Mouse (Mus musculus) forebrain, embryonic 13.5 days (tissue): ENCODE data around the gene Oaf. TPM values are rescaled to one million over a fixed set of nuclear protein-coding genes. Genes with fewer than 3 reads are reported as not detected.
A peak's percentile ranks its signal among the peaks of the same experiment; 100 is the strongest.

Experiments used
- ATAC-seq: fragments of 200-750 bp; cut with Nextera tagmentation; 2 replicates; pipeline ENCODE4 v1.8.0; 2017
- H3K27ac ChIP-seq: fragments of 300-500 bp; sonication (generic); 2 replicates; pipeline ENCODE4 v1.5.1; 2015; ENCODE audit warnings: inconsistent platforms, mild to moderate bottlenecking, moderate library complexity
- H3K27me3 ChIP-seq: fragments of 300-500 bp; sonication (generic); 2 replicates; pipeline ENCODE4 v1.6.1; 2015; ENCODE audit warnings: mild to moderate bottlenecking, inconsistent platforms
- H3K36me3 ChIP-seq: fragments of 300-500 bp; sonication (generic); 2 replicates; pipeline ENCODE4 v1.6.1; 2015; ENCODE audit warnings: mild to moderate bottlenecking, inconsistent platforms; ENCODE audit not compliant: poor library complexity, severe bottlenecking
- H3K4me1 ChIP-seq: fragments of 300-500 bp; sonication (generic); 2 replicates; pipeline ENCODE4 v1.6.1; 2015; ENCODE audit warnings: inconsistent platforms
- H3K4me2 ChIP-seq: fragments of 300-500 bp; sonication (generic); 2 replicates; pipeline ENCODE4 v1.6.1; 2015; ENCODE audit warnings: inconsistent platforms, mild to moderate bottlenecking, moderate library complexity
- H3K4me3 ChIP-seq: fragments of 300-500 bp; sonication (generic); 2 replicates; pipeline ENCODE4 v1.5.1; 2015; ENCODE audit warnings: mild to moderate bottlenecking, inconsistent platforms
- H3K9ac ChIP-seq: fragments of 300-500 bp; sonication (generic); 2 replicates; pipeline ENCODE4 v1.6.1; 2015; ENCODE audit warnings: mild to moderate bottlenecking, inconsistent platforms
- H3K9me3 ChIP-seq: fragments of 300-500 bp; sonication (generic); replicated peaks from 2 replicates; pipeline ENCODE4 v1.6.1; 2016; ENCODE audit warnings: inconsistent platforms
- whole genome bisulfite sequencing: fragments of 180-500 bp; shearing (Covaris S2); methylation state at CpG from one replicate; pipeline ENCODE4 v1.1.7; 2015; 5-methylcytosine and 5-hydroxymethylcytosine counted together
- polyA plus RNA-seq: library from polyadenylated mRNA; unstranded; fragments of >200 nt; fragmentation: Nextera tagmentation; extraction: Ambion mirVana; gene quantifications from 2 replicates; pipeline ENCODE4 v1.2.1, GENCODE M21; 2015

The Oaf gene
- polyA plus RNA-seq, 1 experiment from 2014 or later, result 7.6 TPM

DNA sequence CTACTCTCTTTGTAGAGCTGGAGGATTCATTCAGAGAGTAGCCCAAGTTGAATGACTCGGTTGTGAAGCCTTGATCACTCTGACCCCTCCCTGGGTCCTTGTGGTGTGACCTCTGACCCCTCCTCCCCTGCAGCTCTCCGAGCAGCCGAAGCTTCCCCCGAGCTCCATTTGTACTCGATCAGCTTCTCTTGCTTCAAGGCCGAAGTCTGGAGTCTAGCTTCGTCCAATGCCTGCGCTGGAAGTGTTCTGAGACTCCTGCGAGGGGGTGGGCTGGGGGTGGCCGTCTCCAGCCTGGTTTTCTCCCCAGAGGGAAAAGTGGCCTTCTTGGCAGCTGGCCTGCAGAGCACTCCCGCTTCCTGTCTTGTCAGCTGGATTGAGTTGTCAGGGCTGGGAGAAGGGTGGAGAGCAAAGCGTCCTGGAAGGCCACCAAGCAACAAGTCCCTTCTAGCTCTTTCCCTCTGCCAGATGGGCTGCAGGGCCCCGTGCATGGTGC, 29.5 kb downstream of the Oaf start, which contains the start of gene Pou2f3:
Gene Pou2f3, minus strand, starts transcription at position 180 of the 493 bp plus-strand sequence.
- WGBS, result 6% methylated on average over 13 of the region's 13 CpGs
- Histone ChIP-seq H3K36me3 (no peaks in the 10 kb centered on the region), H3K4me2 (peak within 1 kb of the TSS; percentile 2; the same call in 1 of the 2 replicates), H3K27ac (no peak within 1 kb of the TSS), H3K9ac (no peak within 1 kb of the TSS), H3K4me3 (no peak within 1 kb of the TSS), H3K4me1 (peaks cover 19% of the 10 kb centered on the region), H3K27me3 (peaks cover 33% of the 10 kb centered on the region), H3K9me3 (no peaks in the 10 kb centered on the region)
- no peak for ATAC-seq

DNA sequence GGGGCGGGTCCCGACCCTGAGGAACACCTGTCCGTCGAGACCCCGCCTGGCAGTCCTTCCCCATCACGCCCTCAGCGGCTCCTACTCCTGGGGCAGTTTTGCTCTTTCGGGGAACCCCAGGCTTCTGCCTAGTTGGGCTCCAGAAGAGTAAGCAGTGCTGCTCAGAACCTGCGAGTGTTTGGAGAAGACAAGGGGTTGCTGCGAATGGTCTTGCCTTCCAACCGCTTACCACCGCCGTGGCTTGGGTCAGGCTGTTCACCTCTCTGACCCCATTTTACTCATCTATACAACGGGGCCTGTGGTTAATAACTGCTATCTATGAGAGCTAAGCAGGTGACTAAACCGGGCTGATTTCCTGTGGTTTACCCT, 33.7 kb downstream of the Oaf start:
- Histone ChIP-seq H3K4me2 (peak overlapping the region; percentile 59), H3K27ac (no peak overlapping the region), H3K4me1 (peaks cover 21% of the 10 kb centered on the region), H3K4me3 (peak overlapping the region; percentile 31), H3K36me3 (no peaks in the 10 kb centered on the region), H3K27me3 (peaks cover 62% of the 10 kb centered on the region), H3K9me3 (no peaks in the 10 kb centered on the region), H3K9ac (0 out of 2 replicates have a peak overlapping the region, but pooled peaks have one; percentile 43)
- ATAC-seq, result no peak
- 5% methylated on average over 15 of the region's 15 CpGs for WGBS

DNA sequence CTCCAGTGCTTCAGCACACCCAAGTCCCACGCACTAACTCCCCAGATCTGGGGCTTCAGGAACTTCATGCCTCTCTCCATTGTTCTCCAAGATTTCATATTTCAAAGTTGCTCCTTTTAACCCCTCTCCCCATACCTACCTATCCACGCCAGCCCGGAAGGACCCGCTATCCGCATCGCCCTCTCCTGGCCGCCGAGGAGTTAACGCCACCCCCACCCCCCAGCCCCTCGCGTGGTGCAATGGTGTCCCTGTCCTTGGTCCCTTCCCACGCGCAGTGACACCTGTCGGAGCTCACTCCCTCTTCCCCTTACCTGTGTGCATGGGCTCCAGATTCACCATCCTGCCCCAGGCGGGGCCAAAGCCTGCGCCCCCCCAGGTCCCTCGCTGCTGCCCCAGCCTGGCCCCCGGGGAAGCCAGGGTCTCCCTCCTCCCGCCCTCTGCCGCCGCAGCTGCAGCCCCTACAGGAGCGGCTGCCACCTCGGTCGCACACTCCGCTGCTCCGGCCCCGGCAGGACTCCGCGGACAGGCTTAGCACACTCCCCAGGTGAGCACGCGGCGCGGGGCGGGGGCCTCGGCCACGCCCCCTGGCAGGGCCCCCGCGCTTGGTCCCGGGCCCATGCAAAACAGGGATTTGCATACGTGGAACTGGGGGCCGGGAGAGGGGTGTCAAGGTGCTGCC, 34.2 kb downstream of the Oaf start:
- Histone ChIP-seq H3K27me3 (peaks cover 62% of the 10 kb centered on the region), H3K9ac (peak overlapping the region; percentile 43; the same call in 1 of the 2 replicates)
- no peak for ATAC-seq

DNA sequence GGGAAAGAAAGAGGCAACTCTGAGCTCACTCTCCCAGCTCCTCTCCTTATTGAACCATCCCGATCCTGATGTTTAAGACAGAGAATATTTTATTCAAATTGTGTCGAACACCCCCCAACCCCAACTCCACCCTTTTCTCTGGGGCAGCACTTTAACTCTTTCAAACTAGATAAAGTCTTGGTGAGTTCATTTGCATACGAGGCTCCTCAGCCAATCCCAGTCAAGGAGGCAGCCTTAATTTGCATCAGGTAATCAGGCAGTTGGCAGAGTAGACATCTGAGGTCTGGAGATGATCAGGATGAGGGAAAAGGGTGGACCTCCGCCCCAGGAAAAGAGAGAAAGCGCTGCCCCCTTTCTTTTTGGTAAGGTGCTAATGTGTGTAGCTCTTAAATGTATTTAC, 39.5 kb downstream of the Oaf start:
- H3K4me1 ChIP-seq, result peaks cover 11% of the 10 kb centered on the region
- no peaks in the 10 kb centered on the region for H3K9me3 ChIP-seq
- ATAC-seq, result no peak
- WGBS, result 7% methylated on average over 5 of the region's 5 CpGs
- no peaks in the 10 kb centered on the region for H3K36me3 ChIP-seq
- H3K4me2 ChIP-seq, result peak overlapping the region; percentile 28
- H3K9ac ChIP-seq, result no peak overlapping the region
- peaks cover 39% of the 10 kb centered on the region for H3K27me3 ChIP-seq
- H3K27ac ChIP-seq, result no peak overlapping the region
- no peak overlapping the region for H3K4me3 ChIP-seq

More for the DNA sequence above, 34.2 kb downstream of the Oaf start:
- H3K4me2 ChIP-seq, result peak overlapping the region; percentile 59
- peak overlapping the region; percentile 31 for H3K4me3 ChIP-seq
- no peak overlapping the region for H3K27ac ChIP-seq
- no peaks in the 10 kb centered on the region for H3K9me3 ChIP-seq
- WGBS, result 1% methylated on average over 39 of the region's 41 CpGs
- no peaks in the 10 kb centered on the region for H3K36me3 ChIP-seq
- H3K4me1 ChIP-seq, result peaks cover 18% of the 10 kb centered on the region

GRCm38 (mm10) chr9:43194001-43194400, 45.7 kb downstream of the Oaf start:
- H3K27me3 ChIP-seq, result peaks cover 5% of the 10 kb centered on the region; the same call in 1 of the 2 replicates
- WGBS, result 13% methylated on average over 9 of the region's 9 CpGs
- no peak overlapping the region for H3K27ac ChIP-seq
- no peaks in the 10 kb centered on the region for H3K9me3 ChIP-seq
- no peak overlapping the region for H3K4me3 ChIP-seq
- H3K4me1 ChIP-seq, result peaks cover 4% of the 10 kb centered on the region
- no peaks in the 10 kb centered on the region for H3K36me3 ChIP-seq
- H3K4me2 ChIP-seq, result no peak overlapping the region
- no peak for ATAC-seq
- H3K9ac ChIP-seq, result no peak overlapping the region

DNA sequence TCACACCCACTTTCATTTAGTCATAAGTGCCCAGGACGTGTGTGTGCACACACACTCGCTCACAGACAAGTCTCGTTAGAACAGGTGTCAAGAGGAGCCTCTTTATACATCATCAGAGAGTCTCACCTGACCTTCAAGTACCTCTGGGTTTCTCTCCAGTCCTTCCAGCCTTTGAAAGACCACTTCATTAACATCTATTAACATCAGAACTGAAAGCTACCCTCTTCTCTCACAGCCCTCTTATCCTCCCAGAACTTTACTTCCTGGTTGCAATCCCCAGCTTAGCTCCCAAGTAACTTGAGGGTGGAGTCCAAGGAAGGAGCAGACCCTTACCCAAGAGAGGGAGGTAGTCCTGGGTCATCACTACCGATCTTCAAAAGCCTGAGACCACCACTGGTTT, 48.1 kb downstream of the Oaf start:
- peaks cover 5% of the 10 kb centered on the region; the same call in 1 of the 2 replicates for H3K27me3 ChIP-seq
- H3K9me3 ChIP-seq, result no peaks in the 10 kb centered on the region
- no peak overlapping the region for H3K9ac ChIP-seq
- H3K4me3 ChIP-seq, result no peak overlapping the region
- 56% methylated on average over 4 of the region's 4 CpGs for WGBS
- peaks cover 14% of the 10 kb centered on the region for H3K4me1 ChIP-seq
- H3K27ac ChIP-seq, result no peak overlapping the region
- no peaks in the 10 kb centered on the region for H3K36me3 ChIP-seq
- H3K4me2 ChIP-seq, result no peak overlapping the region
- ATAC-seq, result no peak

DNA sequence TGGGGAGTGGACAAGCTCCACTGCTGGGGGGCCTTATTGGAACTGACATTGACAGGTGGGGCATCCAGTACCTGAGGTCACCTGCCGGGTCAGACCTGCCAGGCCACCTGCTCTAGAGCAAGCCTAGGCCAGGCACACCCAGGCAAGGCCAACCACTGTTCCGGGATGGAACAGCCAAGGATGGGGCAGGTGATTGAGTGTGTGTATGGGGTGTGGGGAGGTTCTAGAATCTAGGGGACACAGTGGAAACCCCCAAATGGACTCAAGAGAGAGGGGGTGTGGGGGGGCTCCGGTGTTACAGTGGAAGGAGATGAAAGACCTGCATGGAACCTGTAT, 50.7 kb downstream of the Oaf start:
- Histone ChIP-seq H3K27ac (peak overlapping the region; percentile 12; the same call in 1 of the 2 replicates), H3K4me1 (peaks cover 14% of the 10 kb centered on the region)
- no peak for ATAC-seq

GRCm38 (mm10) chr9:43188309-43189020, 51.2 kb downstream of the Oaf start:
- Histone ChIP-seq H3K4me2 (no peak overlapping the region), H3K27me3 (no peaks in the 10 kb centered on the region; the same call in 1 of the 2 replicates), H3K27ac (peak overlapping the region; percentile 12; the same call in 1 of the 2 replicates), H3K36me3 (no peaks in the 10 kb centered on the region), H3K9ac (no peak overlapping the region), H3K4me1 (peaks cover 14% of the 10 kb centered on the region), H3K9me3 (no peaks in the 10 kb centered on the region), H3K4me3 (no peak overlapping the region)
- WGBS, result 58% methylated on average over 12 of the region's 12 CpGs
- ATAC-seq, result peak; percentile 59; the same call in 1 of the 2 replicates

More for the DNA sequence above, 50.7 kb downstream of the Oaf start:
- 56% methylated on average over 3 of the region's 3 CpGs for WGBS
- no peaks in the 10 kb centered on the region for H3K36me3 ChIP-seq
- H3K9ac ChIP-seq, result no peak overlapping the region
- no peak overlapping the region for H3K4me3 ChIP-seq
- peaks cover 2% of the 10 kb centered on the region; the same call in 1 of the 2 replicates for H3K27me3 ChIP-seq
- H3K4me2 ChIP-seq, result no peak overlapping the region
- H3K9me3 ChIP-seq, result no peaks in the 10 kb centered on the region

DNA sequence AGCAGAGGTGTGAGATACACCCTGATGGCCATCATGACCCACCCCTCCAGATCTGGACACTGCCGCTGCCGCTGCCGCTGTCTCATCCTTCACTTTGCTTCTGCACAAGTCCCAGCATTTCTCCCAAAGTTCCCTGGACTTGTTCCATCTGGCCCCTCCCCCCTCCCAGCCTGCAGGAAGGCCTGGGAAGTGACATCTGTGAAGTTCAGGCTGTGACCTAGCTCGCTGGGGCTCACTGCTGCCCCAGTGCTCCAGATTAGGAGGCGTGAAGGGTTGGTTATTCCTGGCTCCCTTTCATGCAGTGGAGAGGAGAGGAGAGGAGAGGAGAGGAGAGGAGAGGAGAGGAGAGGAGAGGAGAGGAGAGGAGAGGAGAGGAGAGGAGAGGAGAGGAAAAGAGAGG, 60.1 kb downstream of the Oaf start:
- 67% methylated on average over 5 of the region's 5 CpGs for WGBS

GRCm38 (mm10) chr9:43178172-43178571, 61.5 kb downstream of the Oaf start:
- 59% methylated on average over 7 of the region's 7 CpGs for WGBS
- H3K4me2 ChIP-seq, result no peak overlapping the region
- H3K9ac ChIP-seq, result no peak overlapping the region
- H3K27ac ChIP-seq, result no peak overlapping the region
- no peaks in the 10 kb centered on the region for H3K9me3 ChIP-seq
- H3K27me3 ChIP-seq, result no peaks in the 10 kb centered on the region
- no peaks in the 10 kb centered on the region for H3K4me1 ChIP-seq
- no peak for ATAC-seq
- H3K4me3 ChIP-seq, result no peak overlapping the region
- no peaks in the 10 kb centered on the region for H3K36me3 ChIP-seq

More for the DNA sequence above, 60.1 kb downstream of the Oaf start:
- no peaks in the 10 kb centered on the region for H3K27me3 ChIP-seq
- H3K9me3 ChIP-seq, result no peaks in the 10 kb centered on the region
- ATAC-seq, result no peak
- no peaks in the 10 kb centered on the region for H3K4me1 ChIP-seq
- H3K9ac ChIP-seq, result no peak overlapping the region
- H3K27ac ChIP-seq, result no peak overlapping the region
- H3K36me3 ChIP-seq, result no peaks in the 10 kb centered on the region
- H3K4me2 ChIP-seq, result no peak overlapping the region
- no peak overlapping the region for H3K4me3 ChIP-seq
